Mouse (Mus musculus) ES-Bruce4 (cell line): ENCODE measurements around the gene Adora2a.

Source experiments
- CTCF ChIP-seq: IDR thresholded peaks from one replicate; pipeline ENCODE4 v1.8.1; 2011; ENCODE audit warnings: low read depth, low read length
- EP300 ChIP-seq: IDR thresholded peaks from 2 replicates; pipeline ENCODE4 v1.6.1; 2011; ENCODE audit warnings: low read depth, low read length; ENCODE audit not compliant: insufficient read depth

DNA sequence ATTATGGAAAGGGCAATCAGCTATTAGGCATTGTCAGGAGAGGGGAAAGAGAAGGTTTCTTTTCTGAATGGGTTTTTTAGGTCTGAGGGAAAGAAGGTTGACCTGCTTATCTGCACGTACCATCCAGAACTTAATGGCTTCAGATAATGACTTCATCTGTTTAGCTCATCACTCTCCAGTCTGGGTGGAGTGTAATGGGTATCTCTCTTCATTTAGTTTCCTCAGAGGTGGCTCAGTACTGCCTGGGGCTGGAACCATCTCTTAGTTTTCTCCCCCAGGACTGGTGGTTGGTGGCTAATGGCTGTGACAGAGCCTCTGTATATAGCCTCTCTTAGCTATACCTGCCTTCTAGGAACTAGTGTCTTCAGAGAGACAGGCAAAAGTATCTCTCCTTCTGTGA lies 25.3 kb upstream of the Adora2a start:
- TF ChIP-seq CTCF (no peak), EP300 (no peak)
